Mouse (Mus musculus) hindbrain, embryonic 15.5 days (tissue): ENCODE results near the gene Rbm45. TPM values are rescaled to one million over a fixed set of nuclear protein-coding genes. Genes with fewer than 3 reads are reported as not detected.

Experiments used
- ATAC-seq: fragments of 200-750 bp; cut with Nextera tagmentation; 2 replicates; pipeline ENCODE4 v1.8.0; 2017; ENCODE audit warnings: low read depth, moderate number of reproducible peaks, moderate TSS enrichment; ENCODE audit not compliant: low FRiP score
- H3K27ac ChIP-seq: fragments of 300-500 bp; sonication (generic); replicated peaks from 2 replicates; pipeline ENCODE4 v1.5.1; 2015; ENCODE audit warnings: mild to moderate bottlenecking, inconsistent platforms
- H3K27me3 ChIP-seq: fragments of 300-500 bp; sonication (generic); 2 replicates; pipeline ENCODE4 v1.6.1; 2015; ENCODE audit warnings: control low read depth, inconsistent platforms
- H3K36me3 ChIP-seq: fragments of 300-500 bp; sonication (generic); 2 replicates; pipeline ENCODE4 v1.6.1; 2015; ENCODE audit warnings: control low read depth, inconsistent platforms
- H3K4me1 ChIP-seq: fragments of 300-500 bp; sonication (generic); replicated peaks from 2 replicates; pipeline ENCODE4 v1.6.1; 2015; ENCODE audit warnings: control low read depth, inconsistent platforms
- H3K4me2 ChIP-seq: fragments of 300-500 bp; sonication (generic); 2 replicates; pipeline ENCODE4 v1.6.1; 2015; ENCODE audit warnings: moderate library complexity, mild to moderate bottlenecking, inconsistent platforms
- H3K4me3 ChIP-seq: fragments of 300-500 bp; sonication (generic); 2 replicates; pipeline ENCODE4 v1.5.1; 2015; ENCODE audit warnings: mild to moderate bottlenecking, inconsistent platforms
- H3K9ac ChIP-seq: fragments of 300-500 bp; sonication (generic); 2 replicates; pipeline ENCODE4 v1.6.1; 2015; ENCODE audit warnings: inconsistent platforms
- H3K9me3 ChIP-seq: fragments of 300-500 bp; sonication (generic); 2 replicates; pipeline ENCODE4 v1.6.1; 2016; ENCODE audit warnings: control low read depth, inconsistent platforms
- WGBS: fragments of 180-500 bp; shearing (Covaris S2); methylation state at CpG from one replicate; pipeline ENCODE4 v1.1.7; 2015; 5-methylcytosine and 5-hydroxymethylcytosine counted together
- polyA plus RNA-seq: library from polyadenylated mRNA; unstranded; fragments of >200 nt; fragmentation: Nextera tagmentation; extraction: Ambion mirVana; gene quantifications from 2 replicates; pipeline ENCODE4 v1.2.1, GENCODE M21; 2015

Gene Rbm45
- polyA plus RNA-seq, 1 experiment from 2014 or later: 19.0 TPM

DNA sequence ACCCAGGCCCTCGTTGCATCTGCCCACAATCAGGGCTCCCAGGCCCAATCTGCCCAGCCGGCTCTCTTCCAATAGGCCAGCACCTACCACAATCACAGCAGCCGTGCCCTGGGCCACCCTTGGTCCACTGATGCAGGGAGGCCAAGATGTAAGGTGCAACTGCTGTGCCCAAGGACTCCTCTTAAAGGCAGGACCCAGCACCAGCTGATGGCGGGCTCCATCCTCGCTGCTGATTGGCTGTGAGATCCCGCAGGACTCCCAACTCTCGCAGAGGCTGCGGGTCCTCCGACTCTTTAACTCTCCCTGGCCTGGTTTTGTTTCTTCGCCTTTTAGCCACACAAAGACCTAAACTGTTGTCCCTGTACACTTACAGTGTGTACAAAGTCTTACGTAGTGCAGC, 9.6 kb upstream of the Rbm45 start, which contains the start of gene Cyct:
TSS of gene Cyct (minus strand) at position 225 of the 400 bp plus-strand sequence.
- WGBS: 91% methylated on average over 11 of the region's 11 CpGs
- H3K9me3 ChIP-seq: no peaks in the 10 kb centered on the region
- H3K9ac ChIP-seq: no peak within 1 kb of the TSS
- H3K4me1 ChIP-seq: no peaks in the 10 kb centered on the region
- no peak within 1 kb of the TSS for H3K4me3 ChIP-seq
- H3K4me2 ChIP-seq: no peak within 1 kb of the TSS
- no peaks in the 10 kb centered on the region for H3K27me3 ChIP-seq
- H3K36me3 ChIP-seq: no peaks in the 10 kb centered on the region
- ATAC-seq: no peak
- H3K27ac ChIP-seq: no peak within 1 kb of the TSS

DNA sequence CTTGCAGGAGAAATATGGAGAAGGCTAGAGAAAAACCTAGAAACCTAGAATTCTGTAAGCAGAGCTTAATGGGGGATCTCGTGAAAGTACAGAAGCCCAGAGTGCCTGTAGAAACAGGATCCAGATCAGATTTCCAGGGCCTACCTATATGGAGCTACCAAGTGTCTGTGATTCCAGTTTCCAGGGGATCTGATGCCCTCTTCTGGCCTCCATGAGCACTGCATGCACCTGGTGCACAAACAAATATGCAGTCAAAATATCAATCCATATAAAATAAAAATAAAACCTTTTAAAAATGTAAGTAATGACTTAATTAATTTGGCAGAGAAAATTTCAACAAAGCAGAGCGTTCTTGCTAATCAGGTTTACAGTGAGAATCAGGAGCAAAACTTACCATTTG, 7.7 kb upstream of the Rbm45 start:
- no peaks in the 10 kb centered on the region for H3K9me3 ChIP-seq
- 64% methylated on average over 2 of the region's 2 CpGs for WGBS
- H3K27ac ChIP-seq: no peak overlapping the region
- ATAC-seq: no peak
- H3K4me3 ChIP-seq: no peak overlapping the region
- no peaks in the 10 kb centered on the region for H3K4me1 ChIP-seq
- no peak overlapping the region for H3K4me2 ChIP-seq
- H3K27me3 ChIP-seq: no peaks in the 10 kb centered on the region
- H3K36me3 ChIP-seq: no peaks in the 10 kb centered on the region
- H3K9ac ChIP-seq: no peak overlapping the region

DNA sequence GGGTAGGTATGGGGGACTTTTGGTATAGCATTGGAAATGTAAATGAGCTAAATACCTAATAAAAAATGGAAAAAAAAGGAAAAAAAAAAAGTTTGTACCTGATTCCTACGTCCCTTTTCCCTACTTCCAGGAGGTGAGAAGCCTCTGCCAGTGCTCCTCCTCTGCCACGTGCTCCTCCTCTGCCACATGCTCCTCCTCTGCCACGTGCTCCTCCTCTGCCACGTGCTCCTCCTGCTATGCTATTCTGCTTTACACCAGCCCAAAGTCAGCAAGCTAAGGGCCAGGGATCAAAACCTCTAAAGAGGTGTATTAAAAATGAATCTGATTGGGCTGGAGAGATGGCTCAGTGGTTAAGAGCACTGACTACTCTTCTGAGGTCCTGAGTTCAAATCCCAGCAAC, 4.0 kb upstream of the Rbm45 start:
- Histone ChIP-seq H3K27ac (no peak overlapping the region), H3K9me3 (no peaks in the 10 kb centered on the region), H3K9ac (no peak overlapping the region), H3K4me2 (no peak overlapping the region), H3K4me3 (no peak overlapping the region), H3K27me3 (no peaks in the 10 kb centered on the region), H3K4me1 (peaks cover 5% of the 10 kb centered on the region), H3K36me3 (no peaks in the 10 kb centered on the region)
- WGBS: 72% methylated on average over 4 of the region's 4 CpGs
- ATAC-seq: no peak

DNA sequence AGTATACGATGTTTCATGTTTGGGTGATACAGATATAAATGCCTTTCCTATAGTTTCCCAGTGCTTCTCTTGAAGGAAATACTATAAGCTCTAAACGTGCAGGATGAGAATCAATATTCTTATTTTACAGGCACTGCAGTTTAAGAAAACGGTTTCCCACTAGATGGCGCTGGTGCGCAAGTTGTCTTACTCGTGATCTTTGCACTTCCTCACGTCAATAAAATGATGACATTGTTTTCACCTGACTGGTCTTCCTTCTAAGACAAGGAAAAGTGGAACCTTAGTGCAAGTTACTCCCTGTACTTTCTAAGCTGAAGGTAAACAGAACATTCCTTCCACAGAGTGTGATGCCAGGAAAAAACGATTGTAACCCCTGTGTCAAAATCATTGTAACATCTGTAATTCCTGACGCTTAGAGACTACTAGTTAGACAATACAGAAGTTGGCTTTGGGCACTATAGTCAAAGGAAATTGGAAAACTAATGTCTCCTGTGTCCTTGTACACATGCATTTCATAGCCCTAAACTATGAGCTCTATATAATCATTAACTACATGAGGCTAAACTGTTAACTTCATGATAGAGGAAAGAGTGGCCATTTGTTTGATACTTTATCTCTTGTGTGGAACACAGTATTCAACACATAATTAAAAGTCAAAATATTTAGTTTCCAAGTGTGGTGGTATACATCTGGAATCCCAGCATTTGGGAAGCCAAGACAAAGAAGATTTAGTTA, 2.4 kb upstream of the Rbm45 start:
- no peaks in the 10 kb centered on the region for H3K27me3 ChIP-seq
- no peaks in the 10 kb centered on the region for H3K9me3 ChIP-seq
- H3K27ac ChIP-seq: no peak overlapping the region
- peaks cover 15% of the 10 kb centered on the region for H3K4me1 ChIP-seq
- no peak overlapping the region for H3K9ac ChIP-seq
- ATAC-seq: no peak
- H3K4me2 ChIP-seq: no peak overlapping the region
- H3K36me3 ChIP-seq: no peaks in the 10 kb centered on the region
- 18% methylated on average over 9 of the region's 9 CpGs for WGBS
- no peak overlapping the region for H3K4me3 ChIP-seq

DNA sequence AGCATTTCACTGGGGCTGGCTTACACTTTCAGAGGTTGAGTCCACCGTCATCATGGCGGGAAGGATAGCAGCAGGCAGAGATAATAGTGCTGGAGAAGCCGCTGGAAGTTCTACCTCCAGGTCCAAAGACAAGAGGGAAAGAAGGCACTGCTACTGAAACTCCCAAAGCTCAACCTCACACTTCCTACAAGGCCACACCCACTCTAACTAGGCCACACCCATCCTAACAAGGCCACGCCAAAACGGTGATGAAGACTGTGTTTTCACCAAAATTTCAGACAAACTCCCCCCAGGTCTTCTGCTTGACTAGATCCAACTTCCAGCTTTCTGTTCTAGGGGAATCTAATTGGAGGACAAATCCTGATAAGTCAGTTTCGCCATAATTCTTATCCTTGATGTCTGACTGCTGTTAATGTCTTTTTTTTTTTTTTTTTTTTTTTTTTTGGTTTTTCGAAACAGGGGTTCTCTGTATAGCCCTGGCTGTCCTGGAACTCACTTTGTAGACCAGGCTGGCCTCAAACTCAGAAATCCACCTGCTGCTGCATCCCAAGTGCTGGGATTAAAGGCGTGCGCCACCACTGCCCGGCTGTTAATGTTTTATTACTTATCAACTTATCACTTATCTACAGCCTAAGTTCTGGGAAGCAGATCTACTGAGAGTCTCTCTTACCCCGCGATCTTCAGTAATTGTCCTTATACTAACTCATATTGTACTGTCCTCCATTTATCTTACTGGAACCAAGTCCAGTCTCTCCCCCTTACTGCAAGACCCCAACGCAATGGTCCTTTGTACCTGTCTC, 723 bp upstream of the Rbm45 start:
- Histone ChIP-seq H3K4me1 (peaks cover 15% of the 10 kb centered on the region), H3K4me3 (no peak overlapping the region), H3K4me2 (no peak overlapping the region), H3K9me3 (no peaks in the 10 kb centered on the region), H3K9ac (no peak overlapping the region), H3K27ac (no peak overlapping the region), H3K36me3 (peaks cover 11% of the 10 kb centered on the region), H3K27me3 (no peaks in the 10 kb centered on the region)
- peak; percentile 20; the same call in 1 of the 2 replicates for ATAC-seq
- 82% methylated on average over 13 of the region's 13 CpGs for WGBS

DNA sequence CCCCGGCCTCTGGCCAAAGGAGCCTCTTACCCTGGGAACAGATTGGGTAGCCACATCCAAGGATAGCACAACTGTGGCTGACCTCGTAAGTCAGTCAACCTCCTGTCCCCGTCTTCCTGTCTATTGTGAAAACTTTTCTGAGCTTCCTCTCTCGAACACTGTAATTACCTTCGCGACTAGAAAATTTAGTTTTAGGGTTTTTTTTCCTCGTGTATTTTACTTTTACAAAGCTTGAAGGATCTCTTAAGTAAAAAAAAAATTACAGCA, 805 bp downstream of the Rbm45 start:
- Histone ChIP-seq H3K9ac (peak overlapping the region; percentile 89), H3K9me3 (no peaks in the 10 kb centered on the region), H3K27ac (peak overlapping the region; percentile 76), H3K4me3 (peak overlapping the region; percentile 76), H3K4me2 (peak overlapping the region; percentile 97), H3K27me3 (no peaks in the 10 kb centered on the region), H3K36me3 (peaks cover 20% of the 10 kb centered on the region), H3K4me1 (peaks cover 15% of the 10 kb centered on the region)
- no peak for ATAC-seq
- 2% methylated on average over 7 of the region's 7 CpGs for WGBS

DNA sequence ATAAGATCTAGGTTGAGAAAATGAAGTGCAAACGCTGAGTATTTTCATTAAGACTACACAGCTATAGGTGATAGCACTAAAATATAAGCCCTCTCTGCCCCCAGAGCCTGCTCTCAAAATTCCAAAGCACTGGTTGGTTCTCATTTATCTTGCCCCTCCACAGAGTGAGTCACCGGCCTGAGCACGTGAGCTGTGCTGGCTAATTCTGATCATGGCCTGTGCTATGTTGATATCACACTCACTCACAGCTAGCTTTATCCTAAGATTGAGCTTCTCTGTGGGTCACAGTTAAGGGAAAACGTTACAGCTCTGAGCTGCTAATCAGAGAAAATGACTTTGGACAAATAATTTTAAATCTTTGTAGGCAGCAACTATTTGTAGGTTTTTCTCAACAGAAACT, 2.5 kb downstream of the Rbm45 start:
- no peak overlapping the region for H3K9ac ChIP-seq
- H3K36me3 ChIP-seq: peaks cover 29% of the 10 kb centered on the region
- ATAC-seq: no peak
- no peak overlapping the region for H3K4me2 ChIP-seq
- no peaks in the 10 kb centered on the region for H3K27me3 ChIP-seq
- no peak overlapping the region for H3K27ac ChIP-seq
- 95% methylated on average over 4 of the region's 4 CpGs for WGBS
- no peaks in the 10 kb centered on the region for H3K9me3 ChIP-seq
- H3K4me3 ChIP-seq: no peak overlapping the region
- H3K4me1 ChIP-seq: peaks cover 15% of the 10 kb centered on the region

DNA sequence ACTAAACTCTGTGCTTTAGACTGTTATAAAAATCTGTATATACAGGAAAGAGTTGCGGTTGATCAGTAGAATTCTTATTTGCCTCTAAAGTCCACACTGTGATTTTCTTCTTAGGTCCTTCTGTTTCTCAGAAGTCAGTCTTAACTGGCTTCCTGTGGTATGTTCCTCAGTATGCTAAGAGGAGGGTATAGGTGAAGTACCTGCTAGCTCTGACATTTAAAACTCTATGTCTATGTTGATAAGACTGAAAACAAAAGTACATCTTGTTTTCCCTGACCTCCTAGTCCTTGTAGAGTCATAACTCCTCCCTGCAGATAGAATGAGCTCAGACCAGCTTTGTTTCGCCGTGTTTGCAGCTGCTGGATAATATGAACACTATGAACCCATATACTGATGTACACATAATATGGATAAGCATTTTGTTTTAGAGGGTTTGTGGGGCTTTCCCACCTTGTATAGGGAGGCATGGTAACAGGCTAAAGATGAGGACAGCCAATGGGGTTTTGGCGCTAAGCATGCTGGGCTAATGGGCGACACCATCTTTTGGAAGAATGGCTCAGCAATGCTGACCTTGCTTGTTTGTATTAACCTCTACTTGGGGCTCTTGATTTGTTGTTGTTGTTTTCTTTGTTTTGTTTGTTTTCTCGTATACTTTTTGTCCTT, 4.9 kb downstream of the Rbm45 start:
- peaks cover 15% of the 10 kb centered on the region for H3K4me1 ChIP-seq
- 94% methylated on average over 6 of the region's 6 CpGs for WGBS
- no peak overlapping the region for H3K4me2 ChIP-seq
- H3K27me3 ChIP-seq: no peaks in the 10 kb centered on the region
- H3K9ac ChIP-seq: no peak overlapping the region
- H3K27ac ChIP-seq: no peak overlapping the region
- H3K4me3 ChIP-seq: no peak overlapping the region
- peaks cover 50% of the 10 kb centered on the region for H3K36me3 ChIP-seq
- H3K9me3 ChIP-seq: no peaks in the 10 kb centered on the region
- no peak for ATAC-seq

DNA sequence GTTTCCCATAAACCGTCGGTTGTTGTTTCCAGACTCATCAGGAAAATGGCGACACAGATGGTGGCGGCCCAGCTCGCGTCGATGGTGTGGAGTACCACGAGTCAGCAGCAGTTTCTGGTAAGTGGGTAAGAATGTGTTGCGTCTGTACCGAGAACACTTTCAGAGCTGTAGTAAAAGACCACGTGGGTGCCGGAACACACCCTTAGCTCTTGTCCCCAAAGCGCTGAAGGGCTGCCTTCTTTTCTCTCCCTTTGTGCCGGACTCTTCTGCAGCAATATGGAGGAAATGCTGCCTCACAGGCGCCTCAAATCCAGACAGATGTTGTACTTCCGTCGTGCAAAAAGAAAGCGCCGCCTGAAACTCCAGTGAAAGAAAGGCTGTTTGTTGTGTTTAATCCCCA, 8.9 kb downstream of the Rbm45 start:
- ATAC-seq: no peak
- Histone ChIP-seq H3K27ac (no peak overlapping the region), H3K36me3 (peaks cover 66% of the 10 kb centered on the region), H3K9me3 (no peaks in the 10 kb centered on the region), H3K9ac (no peak overlapping the region), H3K4me1 (no peaks in the 10 kb centered on the region), H3K27me3 (no peaks in the 10 kb centered on the region), H3K4me3 (no peak overlapping the region), H3K4me2 (no peak overlapping the region)
- WGBS: 96% methylated on average over 19 of the region's 19 CpGs

DNA sequence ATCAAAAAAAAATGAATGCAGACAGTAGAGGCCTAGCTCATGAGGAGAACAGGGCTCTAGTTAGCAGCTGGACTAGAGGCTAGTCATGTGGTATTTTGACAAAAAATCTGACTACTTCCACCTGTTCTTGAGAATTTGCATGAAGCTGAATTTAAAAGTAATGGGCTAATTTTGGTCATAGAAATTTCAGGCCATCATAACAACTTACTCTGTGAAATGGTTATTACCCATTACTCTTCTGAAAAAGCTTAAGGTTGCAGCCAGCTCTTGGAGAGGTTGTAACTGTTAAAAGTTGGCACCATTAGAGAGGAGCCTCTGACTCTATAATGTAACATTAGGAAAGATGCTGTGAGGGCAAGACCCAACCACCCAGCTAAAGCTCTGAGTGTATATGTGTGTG, 16.7 kb downstream of the Rbm45 start:
- H3K9ac ChIP-seq: no peak overlapping the region
- no peak overlapping the region for H3K4me3 ChIP-seq
- H3K27me3 ChIP-seq: no peaks in the 10 kb centered on the region
- peaks cover 36% of the 10 kb centered on the region for H3K36me3 ChIP-seq
- no peaks in the 10 kb centered on the region for H3K9me3 ChIP-seq
- no peak for ATAC-seq
- H3K4me1 ChIP-seq: no peaks in the 10 kb centered on the region
- no peak overlapping the region for H3K4me2 ChIP-seq
- H3K27ac ChIP-seq: no peak overlapping the region

DNA sequence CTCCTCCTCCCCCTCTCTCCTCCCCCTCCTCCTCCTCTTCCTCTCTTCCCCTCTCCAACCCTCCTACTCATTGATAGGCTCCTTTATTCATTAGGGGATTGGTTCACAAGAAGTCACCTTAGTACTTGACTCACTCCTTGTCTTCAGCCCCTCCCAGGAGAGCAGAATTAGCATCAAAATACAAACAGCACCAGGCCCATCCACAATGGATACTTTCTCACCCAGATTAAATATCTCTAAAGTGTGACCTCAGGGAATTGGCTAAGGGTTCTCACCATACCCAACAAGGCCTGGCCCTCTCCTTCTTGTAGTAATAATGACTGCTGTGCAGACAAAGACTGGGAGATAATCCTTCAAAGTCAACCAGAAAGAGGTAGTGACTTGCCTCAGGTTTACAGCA, 30.4 kb downstream of the Rbm45 start:
- H3K9ac ChIP-seq: no peak overlapping the region
- H3K36me3 ChIP-seq: no peaks in the 10 kb centered on the region
- H3K4me3 ChIP-seq: no peak overlapping the region
- H3K27ac ChIP-seq: no peak overlapping the region
- no peaks in the 10 kb centered on the region for H3K9me3 ChIP-seq
- ATAC-seq: no peak
- H3K4me1 ChIP-seq: peaks cover 3% of the 10 kb centered on the region
- H3K4me2 ChIP-seq: no peak overlapping the region
- no peaks in the 10 kb centered on the region for H3K27me3 ChIP-seq

DNA sequence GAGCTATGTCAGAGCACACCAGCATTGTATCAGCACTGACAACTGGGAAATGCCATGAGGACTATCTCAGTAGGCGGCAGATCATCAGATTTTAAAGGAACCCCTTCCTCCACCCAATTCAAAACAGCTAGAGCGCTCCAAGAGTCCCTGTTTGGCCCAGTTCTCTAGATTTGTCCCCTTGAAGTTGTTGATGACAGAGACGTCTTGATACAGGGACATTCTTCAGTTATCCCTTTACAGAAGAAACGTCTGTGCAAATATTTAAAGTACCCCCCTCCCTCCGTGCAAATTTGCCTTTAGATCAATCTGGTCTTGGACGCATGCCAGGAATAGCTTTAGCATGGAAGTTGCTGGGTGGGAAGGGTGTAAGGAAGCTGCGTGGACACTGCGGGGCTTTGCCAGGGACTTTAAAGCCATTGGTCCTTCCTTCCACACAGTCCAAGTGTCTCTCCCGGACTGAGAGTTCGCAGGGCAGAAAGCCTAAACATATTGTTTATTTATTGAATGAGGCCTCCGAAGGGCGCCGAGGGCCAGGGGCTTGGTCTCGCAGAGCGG, 35.9 kb downstream of the Rbm45 start:
- 1% methylated on average over 15 of the region's 15 CpGs for WGBS
- Histone ChIP-seq H3K9ac (peak overlapping the region; percentile 100), H3K4me1 (peaks cover 13% of the 10 kb centered on the region), H3K36me3 (no peaks in the 10 kb centered on the region; the same call in 1 of the 2 replicates), H3K4me2 (peak overlapping the region; percentile 92), H3K4me3 (peak overlapping the region; percentile 100), H3K27me3 (no peaks in the 10 kb centered on the region), H3K9me3 (no peaks in the 10 kb centered on the region), H3K27ac (peak overlapping the region; percentile 96)
- ATAC-seq: peak; percentile 46
